Mouse (Mus musculus): ENCODE data around the gene Gm10229. TPM values are rescaled to one million over a fixed set of nuclear protein-coding genes. Genes with fewer than 3 reads are reported as not detected.
"Not testable (repeated sequence)": the region's sequence is repeated elsewhere in the genome, so short reads cannot be mapped to it uniquely, and the experiment has no call there.

Gm10229 gene
- polyA plus RNA-seq (2021): not detected

- H3K27me3 ChIP-seq; CTCF ChIA-PET; DNase-seq (ENCODE audit: low read depth, low spot score); in situ Hi-C loops (cut with MboI; ENCODE audit: low pct_unique_long_range_greater_than_20kb); ATAC-seq; POLR2A ChIA-PET: not testable (repeated sequence)
These were observed at the start of gene Gm10229 for GRCm38 (mm10) chr16:89014984-89015383. Gene Gm10229 (plus strand): TSS chr16:89015284.

GRCm38 (mm10) chr16:89010659-89011058 is 4.4 kb upstream of the Gm10229 start, which contains the start of gene Krtap22-2:
Gene Krtap22-2 (minus strand): TSS chr16:89010759.
- TF ChIP-seq CTCF (IDR thresholded peaks at IDR 0.05): no peak
- in situ Hi-C loops (cut with MboI; ENCODE audit: low pct_unique_long_range_greater_than_20kb): no loop called here
- ATAC-seq: no peak
- no peaks in the 10 kb centered on the region for H3K27me3 ChIP-seq
- DNase-seq (ENCODE audit: low read depth, low spot score): no peak
- ChIA-PET CTCF (no interaction called here), POLR2A (no interaction called here)

DNA sequence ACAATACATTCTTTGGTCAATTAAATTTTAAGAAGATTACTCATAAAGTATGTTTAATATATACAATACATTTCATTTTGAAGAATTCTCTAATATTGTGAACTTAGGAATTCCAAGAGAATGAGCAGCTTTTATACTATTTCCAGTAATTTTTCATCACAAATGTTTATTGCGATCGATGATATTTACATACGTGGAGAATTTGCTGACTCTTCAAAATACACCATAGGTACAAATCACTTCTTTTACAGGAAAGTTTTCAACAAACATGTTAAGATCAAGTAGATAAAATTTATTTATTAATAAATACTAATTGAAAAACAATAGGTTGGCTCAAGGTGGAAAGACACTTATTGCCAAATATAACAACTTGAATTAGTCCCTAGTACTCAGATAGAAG is 1.1 kb upstream of the Gm10229 start:
- no peak for DNase-seq (ENCODE audit: low read depth, low spot score)
- in situ Hi-C loops (cut with MboI; ENCODE audit: low pct_unique_long_range_greater_than_20kb): no loop called here
- ATAC-seq: no peak
- POLR2A ChIA-PET: no interaction called here
- TF ChIP-seq CTCF (IDR thresholded peaks at IDR 0.05): no peak
- CTCF ChIA-PET: no interaction called here
- no peaks in the 10 kb centered on the region for H3K27me3 ChIP-seq

DNA sequence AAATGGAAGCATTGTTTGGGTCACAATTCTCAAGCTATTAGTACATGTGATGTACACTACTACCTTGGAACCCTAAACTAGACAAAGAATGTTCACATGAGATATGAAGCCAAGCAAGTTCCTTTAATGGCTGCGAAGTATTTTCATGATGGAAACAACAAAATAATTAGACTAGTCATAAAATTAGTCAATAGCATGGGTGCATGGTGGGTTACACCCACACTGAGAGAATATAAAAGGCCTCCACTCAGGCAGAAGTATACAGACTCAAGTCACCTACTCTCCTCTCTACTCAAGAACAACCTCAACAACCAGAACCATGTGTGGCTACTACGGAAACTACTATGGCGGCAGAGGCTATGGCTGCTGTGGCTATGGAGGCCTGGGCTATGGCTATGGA is 16.3 kb downstream of the Gm10229 start, which contains the start of gene Krtap6-1:
Krtap6-1 (plus strand) TSS at position 301 of the 400 bp plus-strand sequence.
- DNase-seq (ENCODE audit: low read depth, low spot score); in situ Hi-C loops (cut with MboI; ENCODE audit: low pct_unique_long_range_greater_than_20kb); ATAC-seq; POLR2A ChIA-PET; H3K27me3 ChIP-seq: not testable (repeated sequence)
- CTCF ChIA-PET: interaction anchor here (1.1 kb wide), 1 partner anchor 26 kb away, joined by 3 read pairs; no protein-coding TSS in a partner anchor

- in situ Hi-C loops (cut with MboI; ENCODE audit: low pct_unique_long_range_greater_than_20kb); CTCF ChIA-PET; POLR2A ChIA-PET: not testable (repeated sequence)
These were observed 26.3 kb downstream of the Gm10229 start, which contains the start of gene Gm10228 for GRCm38 (mm10) chr16:89041372-89041771. Gene Gm10228 (minus strand): TSS chr16:89041472.

DNA sequence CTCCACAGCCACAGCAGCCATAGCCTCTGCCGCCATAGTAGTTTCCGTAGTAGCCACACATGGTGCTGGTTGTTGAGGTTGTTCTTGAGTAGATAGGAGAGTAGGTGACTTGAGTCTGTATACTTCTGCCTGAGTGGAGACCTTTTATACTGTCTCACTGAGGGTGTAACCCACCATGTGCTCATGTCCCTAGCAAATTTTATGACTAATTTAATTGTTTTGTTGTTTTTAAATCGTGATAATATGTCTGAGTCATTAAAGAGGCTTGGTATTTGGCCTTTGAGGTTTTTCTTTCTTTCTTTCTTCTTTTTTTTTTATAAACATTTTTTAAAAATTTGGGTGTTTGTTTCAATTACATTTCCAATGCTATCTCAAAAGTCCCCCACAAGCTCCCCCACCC is 32.7 kb downstream of the Gm10229 start, which contains the start of gene Krtap6-5:
Krtap6-5 (minus strand) TSS at position 101 of the 400 bp plus-strand sequence.
- no peak for ATAC-seq
- in situ Hi-C loops (cut with MboI; ENCODE audit: low pct_unique_long_range_greater_than_20kb): no loop called here
- ChIA-PET POLR2A (no interaction called here), CTCF (no interaction called here)
- TF ChIP-seq CTCF (IDR thresholded peaks at IDR 0.05): no peak
- no peaks in the 10 kb centered on the region for H3K27me3 ChIP-seq
- DNase-seq (ENCODE audit: low read depth, low spot score): no peak

More at GRCm38 (mm10) chr16:89041372-89041771, 26.3 kb downstream of the Gm10229 start, which contains the start of gene Gm10228:
- H3K27me3 ChIP-seq; ATAC-seq; DNase-seq (ENCODE audit: low read depth, low spot score): not testable (repeated sequence)

DNA sequence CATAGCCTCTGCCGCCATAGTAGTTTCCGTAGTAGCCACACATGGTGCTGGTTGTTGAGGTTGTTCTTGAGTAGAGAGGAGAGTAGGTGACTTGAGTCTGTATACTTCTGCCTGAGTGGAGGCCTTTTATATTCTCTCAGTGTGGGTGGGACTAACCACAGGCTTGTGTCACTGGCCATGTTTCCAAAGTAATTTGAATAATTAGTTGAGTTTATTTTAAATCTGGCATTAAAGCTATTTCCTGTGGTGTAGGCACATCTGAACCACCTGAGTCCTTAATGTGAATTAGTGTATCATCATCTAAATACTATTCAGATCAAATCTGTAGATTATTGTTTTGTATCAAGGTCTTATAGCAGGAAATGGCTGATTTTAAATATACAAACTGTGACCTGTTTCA is 48.8 kb downstream of the Gm10229 start, which contains the start of gene 1110025L11Rik:
1110025L11Rik (minus strand) TSS at position 101 of the 400 bp plus-strand sequence.
- ATAC-seq; POLR2A ChIA-PET; CTCF ChIA-PET; H3K27me3 ChIP-seq; DNase-seq (ENCODE audit: low read depth, low spot score); in situ Hi-C loops (cut with MboI; ENCODE audit: low pct_unique_long_range_greater_than_20kb): not testable (repeated sequence)

Other genes with a start within 250 kb of the Gm10229 start
- not detected for gene 2310057N15Rik, start 241.1 kb upstream of the Gm10229 start, polyA plus RNA-seq (2021)
- gene Gm5965, start 237.4 kb upstream of the Gm10229 start, polyA plus RNA-seq (2021): not detected
- not detected for gene Gm20741, start 203.1 kb upstream of the Gm10229 start, polyA plus RNA-seq (2021)
- not detected for gene Krtap15, start 195.1 kb upstream of the Gm10229 start, polyA plus RNA-seq (2021)
- gene Krtap14, start 189.1 kb upstream of the Gm10229 start, polyA plus RNA-seq (2021): not detected
- not detected for gene Krtap19-1, start 145.9 kb upstream of the Gm10229 start, polyA plus RNA-seq (2021)
- gene Krtap19-2, start 141.0 kb upstream of the Gm10229 start, polyA plus RNA-seq (2021): not detected
- not detected for gene Krtap19-3, start 137.2 kb upstream of the Gm10229 start, polyA plus RNA-seq (2021)
- not detected for gene Krtap19-4, start 130.2 kb upstream of the Gm10229 start, polyA plus RNA-seq (2021)
- gene Krtap19-5, start 118.8 kb upstream of the Gm10229 start, polyA plus RNA-seq (2021): not detected
- not detected for gene Krtap19-9b, start 83.0 kb upstream of the Gm10229 start, polyA plus RNA-seq (2021)
- gene Krtap16-3, start 52.4 kb upstream of the Gm10229 start, polyA plus RNA-seq (2021): not detected
- gene Krtap22-2, start 4.5 kb upstream of the Gm10229 start, polyA plus RNA-seq (2021): not detected
- not detected for gene Krtap6-1, start 16.4 kb downstream of the Gm10229 start, polyA plus RNA-seq (2021)
- gene Gm10228, start 26.2 kb downstream of the Gm10229 start, polyA plus RNA-seq (2021): not detected
- not detected for gene Krtap6-5, start 32.6 kb downstream of the Gm10229 start, polyA plus RNA-seq (2021)
- not detected for gene 1110025L11Rik, start 48.7 kb downstream of the Gm10229 start, polyA plus RNA-seq (2021)
- gene Krtap6-3, start 68.7 kb downstream of the Gm10229 start, polyA plus RNA-seq (2021): not detected
- gene Gm6358, start 125.6 kb downstream of the Gm10229 start, polyA plus RNA-seq (2021): not detected
- gene Gm10061, start 135.8 kb downstream of the Gm10229 start, polyA plus RNA-seq (2021): not detected
- gene Gm9789, start 142.7 kb downstream of the Gm10229 start, polyA plus RNA-seq (2021): not detected
- gene Gm7735, start 154.2 kb downstream of the Gm10229 start, polyA plus RNA-seq (2021): not detected
- gene 1110057P08Rik, start 159.5 kb downstream of the Gm10229 start, polyA plus RNA-seq (2021): not detected
- not detected for gene Krtap20-2, start 190.6 kb downstream of the Gm10229 start, polyA plus RNA-seq (2021)